Mouse (Mus musculus): ENCODE data around the gene Gm44596.

The Gm44596 gene

GRCm38 (mm10) chr6:128432356-128432915, 57.1 kb downstream of the Gm44596 start:
- DNase-seq, result no peak

GRCm38 (mm10) chr6:128433566-128433965, 58.3 kb downstream of the Gm44596 start:
- no peak for DNase-seq

GRCm38 (mm10) chr6:128435474-128435873, 60.2 kb downstream of the Gm44596 start:
- peak; percentile 86 for DNase-seq

DNA sequence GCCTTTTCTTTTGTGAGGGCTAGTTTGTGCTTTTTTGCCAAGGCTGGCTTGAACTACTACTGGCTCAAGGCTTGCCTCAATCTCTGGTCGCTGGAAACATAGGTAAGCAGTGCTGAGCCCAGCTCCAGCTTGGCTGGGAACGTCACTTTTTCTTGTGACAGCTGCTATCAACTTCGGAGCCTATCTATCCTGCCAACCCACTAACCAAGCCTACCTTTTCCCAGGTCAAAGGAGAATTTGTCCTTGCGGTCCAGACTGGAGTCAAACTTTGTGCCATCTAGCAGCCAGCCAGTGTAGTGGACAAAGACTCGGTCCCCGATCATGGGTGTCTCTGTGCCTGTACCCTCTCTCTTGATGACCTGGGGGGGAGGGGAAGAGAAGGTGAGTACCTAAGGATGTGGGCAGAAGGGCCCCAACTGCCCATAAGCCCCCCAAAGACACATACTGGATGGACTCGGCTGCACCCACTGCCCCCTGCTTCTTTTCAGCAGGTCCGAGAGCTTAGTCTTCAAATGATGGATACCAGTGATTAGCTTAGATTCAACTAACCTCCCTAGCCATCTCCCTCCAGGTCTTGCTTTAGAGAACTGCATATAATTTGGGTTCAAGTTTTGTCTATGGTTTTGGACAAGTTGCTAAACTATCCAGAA, 61.2 kb downstream of the Gm44596 start:
- no peak for DNase-seq

- DNase-seq, result no peak
These were observed 62.0 kb downstream of the Gm44596 start for GRCm38 (mm10) chr6:128437288-128437687.

- DNase-seq, result peak; percentile 87
These were observed 62.5 kb downstream of the Gm44596 start for GRCm38 (mm10) chr6:128437731-128438316.

DNA sequence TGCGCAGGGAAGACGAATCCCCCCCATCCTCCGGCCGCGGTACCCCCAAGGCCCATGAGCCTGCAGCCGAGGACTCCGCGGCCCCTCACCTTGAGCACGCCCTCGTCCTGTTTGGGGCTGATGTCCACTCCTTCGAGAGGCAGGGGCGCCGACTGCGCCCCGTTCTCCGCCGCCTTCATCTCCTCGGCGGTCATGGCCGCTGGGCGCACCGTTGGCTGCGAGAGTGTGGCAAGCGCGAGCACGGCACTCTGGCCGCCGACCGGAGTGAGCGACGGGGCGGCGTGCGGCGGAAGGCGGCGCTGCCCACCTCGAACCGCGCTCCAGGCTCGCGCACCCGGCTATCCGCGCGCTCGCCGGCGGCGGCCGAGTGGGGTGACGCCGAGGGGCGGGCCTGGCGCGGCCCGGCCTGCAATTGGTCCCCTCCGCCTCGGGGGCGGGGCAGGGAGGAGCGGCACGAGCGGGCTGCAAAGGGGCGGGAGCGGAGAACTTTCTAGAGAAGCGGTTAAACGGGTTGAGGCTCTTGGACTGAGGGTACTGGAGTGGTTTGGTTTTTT, 63.1 kb downstream of the Gm44596 start, which contains the start of gene Fkbp4:
Gene Fkbp4, minus strand, starts transcription at position 361 of the 554 bp plus-strand sequence.
- DNase-seq, result peak; percentile 92

DNA sequence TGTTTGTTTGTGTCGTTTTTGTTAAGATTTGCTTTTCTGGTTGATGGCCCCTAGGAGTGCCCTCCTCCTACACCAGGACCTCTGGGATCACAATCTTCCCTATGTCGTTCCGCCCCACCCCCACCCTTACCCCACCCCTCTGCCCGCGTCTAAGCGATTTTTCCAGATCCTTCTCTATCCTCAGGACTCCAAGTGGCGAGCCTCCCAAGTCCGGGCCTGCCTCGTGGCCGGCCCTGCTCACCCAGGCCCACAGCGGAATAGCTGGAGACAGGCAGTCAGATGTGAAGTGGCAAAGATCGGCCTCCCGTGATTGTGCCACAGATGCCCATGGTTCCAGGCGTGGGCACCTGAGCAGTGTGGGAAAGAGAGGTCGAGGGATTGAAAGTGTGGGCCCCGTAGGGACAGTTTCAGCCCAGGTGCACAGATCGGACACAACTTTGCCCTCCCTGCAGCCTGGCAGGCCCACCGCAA, 63.6 kb downstream of the Gm44596 start:
- DNase-seq, result peak; percentile 28

- DNase-seq, result no peak
These were observed 64.9 kb downstream of the Gm44596 start for GRCm38 (mm10) chr6:128440238-128440637.

- peak; percentile 75 for DNase-seq
These were observed 70.6 kb downstream of the Gm44596 start for GRCm38 (mm10) chr6:128445761-128446535.

GRCm38 (mm10) chr6:128447063-128447462, 71.8 kb downstream of the Gm44596 start:
- no peak for DNase-seq

DNA sequence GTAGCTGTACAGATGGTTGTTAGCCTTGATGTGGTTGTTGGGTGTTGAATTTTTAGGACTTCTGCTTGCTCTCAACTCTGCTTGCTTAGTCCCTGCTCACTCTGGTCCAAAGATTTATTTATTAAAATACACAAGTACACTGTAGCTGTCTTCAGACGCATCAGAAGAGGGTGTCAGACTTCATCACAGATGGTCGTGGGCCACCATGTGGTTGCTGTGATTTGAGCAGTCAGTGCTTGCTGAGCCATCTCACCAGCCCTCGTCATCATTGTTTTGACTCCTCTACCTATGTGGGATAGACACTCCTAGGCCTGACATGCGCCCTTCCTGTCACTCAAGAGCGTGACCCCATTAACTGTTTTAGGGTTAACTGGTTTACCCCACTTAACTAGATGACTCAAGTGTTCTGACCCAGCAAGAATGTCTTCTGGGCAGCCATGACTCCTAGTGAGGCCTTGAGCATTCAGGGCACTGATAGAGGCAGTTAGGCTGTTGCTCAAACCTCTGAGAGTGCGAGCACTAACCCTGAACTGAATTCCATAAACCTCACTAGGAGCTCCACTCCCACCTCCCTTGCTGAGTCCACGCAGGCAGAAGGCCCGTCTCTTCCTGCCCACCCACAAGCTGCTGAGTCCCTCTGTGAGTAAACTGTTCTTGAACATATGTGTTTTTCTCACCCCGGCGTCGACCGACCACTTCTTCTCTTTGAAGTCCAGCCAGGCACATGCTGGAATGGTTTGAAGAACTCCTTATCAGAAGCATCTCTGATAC, 80.7 kb downstream of the Gm44596 start:
- no peak for DNase-seq
